Mouse (Mus musculus) liver, postnatal 0 days (tissue): Measurements from ENCODE around the gene Epb41l3. TPM values are rescaled to one million over a fixed set of nuclear protein-coding genes. Genes with fewer than 3 reads are reported as not detected.

Experiments
- ATAC-seq: fragments of 200-750 bp; cut with Nextera tagmentation; 2 replicates; pipeline ENCODE4 v1.8.0; 2017; ENCODE audit warnings: mild to moderate bottlenecking, moderate library complexity
- DNase-seq: peaks from one replicate; pipeline ENCODE4 v3.0.0-alpha.2; 2016
- H3K27ac ChIP-seq: fragments of 300-500 bp; sonication (generic); 2 replicates; pipeline ENCODE4 v1.5.1; 2014; ENCODE audit warnings: antibody characterized with exemption, moderate library complexity, mild to moderate bottlenecking, low read depth
- H3K27me3 ChIP-seq: fragments of 300-500 bp; sonication (generic); 2 replicates; pipeline ENCODE4 v1.6.1; 2014; ENCODE audit warnings: low read length, control low read depth, mixed read lengths; ENCODE audit not compliant: insufficient read depth
- H3K36me3 ChIP-seq: fragments of 300-500 bp; sonication (generic); replicated peaks from 2 replicates; pipeline ENCODE4 v1.6.1; 2014; ENCODE audit warnings: mild to moderate bottlenecking, control low read depth, low read length, moderate library complexity, mixed read lengths; ENCODE audit not compliant: insufficient read depth
- H3K4me1 ChIP-seq: fragments of 300-500 bp; sonication (generic); 2 replicates; pipeline ENCODE4 v1.6.1; 2014; ENCODE audit warnings: antibody characterized with exemption, mild to moderate bottlenecking, control low read depth; ENCODE audit not compliant: insufficient read depth
- H3K4me2 ChIP-seq: fragments of 300-500 bp; sonication (generic); 2 replicates; pipeline ENCODE4 v1.6.1; 2014; ENCODE audit warnings: low read depth, mild to moderate bottlenecking, low read length, moderate library complexity, mixed read lengths
- H3K4me3 ChIP-seq: fragments of 300-500 bp; sonication (generic); 2 replicates; pipeline ENCODE4 v1.5.1; 2014; ENCODE audit warnings: low read depth, low read length
- H3K9ac ChIP-seq: fragments of 300-500 bp; sonication (generic); replicated peaks from 2 replicates; pipeline ENCODE4 v1.6.1; 2014; ENCODE audit warnings: mild to moderate bottlenecking, moderate library complexity
- H3K9me3 ChIP-seq: fragments of 300-500 bp; sonication (generic); 2 replicates; pipeline ENCODE4 v1.6.1; 2016; ENCODE audit warnings: mild to moderate bottlenecking, control low read depth, low read length, mixed read lengths
- CTCF ChIP-seq: sonication (generic); IDR thresholded peaks from 2 replicates; pipeline ENCODE4 v1.5.1; 2016; ENCODE audit warnings: antibody characterized with exemption, low read depth
- EP300 ChIP-seq: IDR thresholded peaks from 2 replicates; pipeline ENCODE4 v1.6.1; 2016; ENCODE audit warnings: antibody characterized with exemption, low read depth, mild to moderate bottlenecking
- WGBS: fragments of 180-500 bp; shearing (Covaris S2); extraction: QIAGEN DNeasy Blood & Tissue Kit; methylation state at CpG from one replicate; pipeline ENCODE4 v1.1.7; 2014; ENCODE audit not compliant: insufficient replicate concordance; 5-methylcytosine and 5-hydroxymethylcytosine counted together
- polyA plus RNA-seq: library from polyadenylated mRNA; unstranded; fragments of >200 nt; fragmentation: Nextera tagmentation; extraction: Ambion mirVana; gene quantifications from 2 replicates; pipeline ENCODE4 v1.2.1, GENCODE M21; 2015

Gene Epb41l3
- polyA plus RNA-seq, 1 experiment from 2014 or later: 4.9 TPM

DNA sequence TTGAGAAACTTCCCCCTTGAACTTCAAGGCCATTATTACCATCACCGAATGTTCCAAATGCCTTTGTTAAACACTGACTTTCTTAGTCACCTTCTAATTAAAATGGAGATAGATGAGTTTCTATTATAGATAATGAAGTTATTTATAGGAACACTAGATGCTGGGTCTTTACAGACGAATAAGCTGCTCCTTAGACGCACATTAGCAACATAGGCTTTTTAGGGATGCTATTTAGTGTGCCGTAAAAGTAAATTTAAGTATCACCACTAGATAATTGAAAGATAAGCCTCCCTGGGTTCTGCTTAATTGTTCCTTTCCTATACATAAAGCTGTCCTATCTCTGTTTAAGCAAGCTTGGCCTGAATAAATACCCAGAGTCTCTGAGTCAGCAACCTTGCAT lies 226.1 kb downstream of the Epb41l3 start:
- DNase-seq (no peak), ATAC-seq (no peak)
- no peaks in the 10 kb centered on the region for H3K9me3 ChIP-seq
- H3K9ac ChIP-seq: no peak overlapping the region
- TF ChIP-seq EP300 (no peak), CTCF (no peak)
- H3K4me1 ChIP-seq: no peaks in the 10 kb centered on the region
- no peak overlapping the region for H3K4me2 ChIP-seq
- H3K27ac ChIP-seq: no peak overlapping the region
- no peak overlapping the region for H3K4me3 ChIP-seq
- H3K36me3 ChIP-seq: no peaks in the 10 kb centered on the region
- H3K27me3 ChIP-seq: no peaks in the 10 kb centered on the region
- 73% methylated on average over 4 of the region's 4 CpGs for WGBS

DNA sequence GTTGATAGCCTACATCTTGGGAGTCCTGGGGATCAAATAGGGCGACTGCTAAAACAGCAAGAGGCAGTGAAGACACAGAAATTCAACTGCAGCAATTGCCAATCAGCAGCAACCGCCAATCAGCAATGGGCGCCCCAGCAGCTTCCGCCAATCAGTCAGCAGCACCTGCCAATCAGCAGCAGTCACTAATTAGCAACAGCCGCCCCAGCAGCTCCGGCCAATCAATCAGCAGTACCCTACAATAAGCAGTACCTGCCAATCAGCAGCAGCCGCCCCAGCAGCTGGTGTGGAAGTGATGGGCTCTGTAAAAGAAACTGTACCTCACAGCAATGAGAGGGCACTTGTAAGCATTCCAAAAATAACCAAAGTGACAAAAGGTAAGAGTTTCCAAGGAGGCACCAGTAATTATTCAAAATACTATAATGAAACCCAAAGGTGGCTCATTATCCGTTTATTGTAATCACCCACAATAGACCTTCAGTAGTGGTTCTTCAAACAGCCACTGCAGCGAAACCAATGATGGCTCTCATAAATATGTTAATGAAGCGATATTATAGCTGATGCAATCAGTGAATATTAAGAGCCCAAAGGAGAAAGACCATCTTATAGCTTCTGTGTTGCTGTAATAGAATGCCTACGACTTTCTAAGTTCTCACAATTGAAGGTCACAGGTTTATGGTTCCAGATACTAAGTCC lies 228.2 kb downstream of the Epb41l3 start:
- H3K4me3 ChIP-seq: no peak overlapping the region
- H3K27ac ChIP-seq: no peak overlapping the region
- no peak for DNase-seq
- 78% methylated on average over 11 of the region's 11 CpGs for whole genome bisulfite sequencing
- no peak for ATAC-seq
- H3K27me3 ChIP-seq: no peaks in the 10 kb centered on the region
- no peak for TF ChIP-seq EP300
- TF ChIP-seq CTCF: no peak
- no peak overlapping the region for H3K4me2 ChIP-seq
- no peaks in the 10 kb centered on the region for H3K4me1 ChIP-seq
- no peak overlapping the region for H3K9ac ChIP-seq
- H3K9me3 ChIP-seq: no peaks in the 10 kb centered on the region
- H3K36me3 ChIP-seq: no peaks in the 10 kb centered on the region

DNA sequence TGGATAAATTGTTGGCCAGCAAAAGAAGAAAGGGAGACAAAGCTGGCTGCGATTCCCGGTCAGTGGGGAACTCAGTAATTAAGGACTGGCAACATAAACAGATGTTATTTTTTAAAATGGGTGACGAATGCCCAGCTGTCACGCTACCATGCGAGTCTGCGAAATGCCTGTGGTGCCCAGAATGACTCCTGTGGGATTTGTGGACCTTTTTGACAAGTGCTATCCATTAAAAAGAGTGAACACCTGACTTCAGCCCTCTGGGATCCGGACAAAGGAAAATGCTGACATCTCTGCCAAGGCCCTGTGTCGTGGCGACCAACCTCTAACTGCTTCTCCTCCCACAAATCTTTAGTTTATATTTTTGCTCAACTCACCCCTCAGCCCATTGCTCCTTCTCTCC lies 232.2 kb downstream of the Epb41l3 start:
- H3K4me2 ChIP-seq: no peak overlapping the region
- H3K9ac ChIP-seq: no peak overlapping the region
- TF ChIP-seq EP300 (no peak), CTCF (no peak)
- no peaks in the 10 kb centered on the region for H3K36me3 ChIP-seq
- H3K27ac ChIP-seq: no peak overlapping the region
- H3K4me3 ChIP-seq: no peak overlapping the region
- ATAC-seq (no peak), DNase-seq (no peak)
- H3K27me3 ChIP-seq: no peaks in the 10 kb centered on the region
- no peaks in the 10 kb centered on the region for H3K9me3 ChIP-seq
- no peaks in the 10 kb centered on the region for H3K4me1 ChIP-seq
- WGBS: 75% methylated on average over 9 of the region's 9 CpGs

DNA sequence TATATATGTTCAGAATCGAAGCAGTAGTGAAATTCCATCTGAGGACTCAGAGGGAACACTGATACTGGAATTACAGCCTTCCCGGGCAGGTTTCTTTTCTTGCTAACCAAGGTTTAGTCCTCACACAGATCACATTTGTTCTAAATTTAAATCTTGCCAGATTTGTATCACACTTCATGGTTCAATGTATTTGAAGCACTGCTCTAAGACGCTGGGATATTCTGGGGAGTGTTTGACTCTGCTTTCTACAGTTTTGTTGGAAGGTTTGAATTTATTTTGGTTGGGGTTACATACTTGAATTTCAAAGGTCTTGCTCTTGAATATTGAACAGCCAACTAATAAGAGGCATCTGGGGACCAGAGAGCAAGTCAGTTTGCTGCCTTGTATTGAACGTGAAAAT lies 234.4 kb downstream of the Epb41l3 start:
- Histone ChIP-seq H3K36me3 (no peaks in the 10 kb centered on the region), H3K27ac (no peak overlapping the region), H3K9ac (no peak overlapping the region), H3K4me1 (no peaks in the 10 kb centered on the region), H3K9me3 (no peaks in the 10 kb centered on the region), H3K27me3 (no peaks in the 10 kb centered on the region), H3K4me3 (no peak overlapping the region), H3K4me2 (no peak overlapping the region)
- 79% methylated on average over 4 of the region's 4 CpGs for WGBS
- no peak for ATAC-seq
- no peak for DNase-seq
- TF ChIP-seq EP300 (no peak), CTCF (no peak)

DNA sequence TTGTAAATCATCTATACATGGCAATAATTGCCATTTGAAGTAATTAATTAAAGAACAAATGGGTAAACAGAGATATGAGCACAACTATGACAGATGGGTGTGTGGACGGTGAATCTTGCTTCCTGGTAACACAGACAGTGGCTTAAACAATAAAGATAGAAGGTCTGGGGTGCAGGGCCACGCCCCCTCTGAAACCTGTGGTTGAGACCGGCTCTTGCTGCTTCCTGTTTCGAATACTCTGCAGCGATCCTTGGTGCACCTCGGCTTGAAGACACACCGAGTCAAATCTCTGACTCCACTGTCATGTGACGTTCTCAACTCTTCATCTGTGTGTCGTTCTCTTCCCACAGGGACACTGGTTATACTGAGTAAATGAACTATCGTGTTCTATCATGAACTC lies 245.0 kb downstream of the Epb41l3 start:
- Histone ChIP-seq H3K27ac (no peak overlapping the region), H3K4me3 (no peak overlapping the region), H3K9me3 (no peaks in the 10 kb centered on the region), H3K9ac (no peak overlapping the region), H3K4me2 (no peak overlapping the region), H3K27me3 (no peaks in the 10 kb centered on the region), H3K36me3 (no peaks in the 10 kb centered on the region), H3K4me1 (no peaks in the 10 kb centered on the region)
- TF ChIP-seq EP300 (no peak), CTCF (no peak)
- DNase-seq (peak; percentile 21), ATAC-seq (no peak)
- 38% methylated on average over 10 of the region's 10 CpGs for WGBS

DNA sequence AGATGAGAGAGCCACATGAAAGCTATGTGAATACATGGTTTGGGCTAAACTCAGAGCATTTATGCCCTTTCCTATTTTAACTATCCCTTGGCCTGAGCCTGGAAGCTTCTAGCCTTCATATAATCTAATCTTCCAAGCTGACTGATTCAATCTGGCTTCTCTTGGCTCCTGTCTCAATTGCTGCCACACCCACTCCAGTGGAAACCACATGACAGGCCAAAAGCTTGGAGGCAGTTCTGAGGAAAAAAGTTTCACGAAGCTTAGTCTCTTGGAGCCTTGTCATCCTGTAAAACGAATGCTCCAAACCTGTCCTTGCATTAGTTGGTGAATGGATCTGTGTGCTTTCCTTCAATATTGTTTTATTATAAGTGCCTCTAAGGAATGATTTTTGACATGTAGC lies 247.2 kb downstream of the Epb41l3 start:
- Histone ChIP-seq H3K27ac (no peak overlapping the region), H3K36me3 (no peaks in the 10 kb centered on the region), H3K27me3 (no peaks in the 10 kb centered on the region), H3K4me1 (no peaks in the 10 kb centered on the region), H3K9ac (no peak overlapping the region), H3K4me3 (no peak overlapping the region), H3K9me3 (no peaks in the 10 kb centered on the region), H3K4me2 (no peak overlapping the region)
- 85% methylated on average over 2 of the region's 2 CpGs for WGBS
- ATAC-seq (no peak), DNase-seq (no peak)
- TF ChIP-seq EP300 (no peak), CTCF (no peak)

Other genes with a start within 250 kb of the Epb41l3 start
- not detected in 2 replicates for gene Tmem200c, start 249.1 kb upstream of the Epb41l3 start, polyA plus RNA-seq